Mouse (Mus musculus) erythroblast, embryonic 14.5 days (primary cell): ENCODE measurements at regions not wholly inside any gene's neighbourhood (a gene's known extent, or its start where the extent isn't known, plus 50 kb on each side); places are given as distances from the start of the nearest gene placed in this dataset.

ENCODE experiments used
- GATA1 ChIP-seq: IDR thresholded peaks from 2 replicates; pipeline ENCODE4 v1.6.1; 2012; ENCODE audit warnings: low read length, inconsistent platforms, mixed read lengths
- TAL1 ChIP-seq: IDR thresholded peaks from 3 replicates; pipeline ENCODE4 v1.6.1; 2012; ENCODE audit warnings: low read length, inconsistent platforms, mixed read lengths

DNA sequence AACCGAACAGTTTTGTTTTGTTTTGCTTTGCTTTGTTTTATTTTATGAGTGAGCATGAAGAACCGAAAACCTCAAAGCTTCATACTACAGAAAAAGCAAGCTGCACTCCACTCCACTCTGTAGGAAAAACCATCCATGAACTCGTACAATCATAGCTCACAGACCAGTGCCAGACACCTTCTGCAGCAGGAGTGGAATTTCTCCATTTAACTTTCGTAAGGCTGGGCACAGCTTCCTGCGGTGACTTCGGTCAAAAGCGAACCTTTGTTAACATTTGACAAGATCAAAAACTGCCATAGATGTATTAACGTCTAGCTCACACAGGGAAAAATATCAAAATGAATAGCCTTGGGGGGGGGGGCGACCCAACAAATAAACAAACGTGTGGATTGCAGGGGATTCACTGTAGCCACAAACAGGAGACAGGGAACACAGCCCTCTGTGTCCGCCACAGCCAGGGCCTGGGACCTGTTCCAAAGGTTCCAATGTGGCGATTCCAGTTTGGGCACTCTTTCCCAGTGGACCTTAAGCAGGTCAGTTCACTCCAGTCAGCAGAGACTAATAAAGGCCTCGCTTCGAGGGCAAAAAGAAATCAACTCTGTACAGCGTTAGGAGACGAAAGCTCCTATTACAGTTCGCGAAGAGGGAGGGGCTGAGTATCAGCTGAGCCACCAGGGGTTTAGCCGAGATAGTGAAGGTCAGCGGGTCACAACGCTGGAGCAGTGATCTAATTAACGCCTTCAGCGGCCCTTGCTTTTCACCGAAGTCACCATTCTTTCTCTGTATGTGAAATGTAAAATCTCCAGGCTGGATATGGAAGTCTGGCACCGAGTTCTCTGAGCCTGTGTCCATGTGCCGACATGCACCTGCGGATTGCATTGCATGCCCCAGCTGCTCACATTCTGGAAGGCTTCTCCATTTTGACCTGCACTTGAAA, 135.4 kb upstream of the Ankrd55 start:
- TF ChIP-seq TAL1, result no peak
- no peak for TF ChIP-seq GATA1
